31 mouse cellular contexts compared by ENCODE assay signal in the genomic region with DNA sequence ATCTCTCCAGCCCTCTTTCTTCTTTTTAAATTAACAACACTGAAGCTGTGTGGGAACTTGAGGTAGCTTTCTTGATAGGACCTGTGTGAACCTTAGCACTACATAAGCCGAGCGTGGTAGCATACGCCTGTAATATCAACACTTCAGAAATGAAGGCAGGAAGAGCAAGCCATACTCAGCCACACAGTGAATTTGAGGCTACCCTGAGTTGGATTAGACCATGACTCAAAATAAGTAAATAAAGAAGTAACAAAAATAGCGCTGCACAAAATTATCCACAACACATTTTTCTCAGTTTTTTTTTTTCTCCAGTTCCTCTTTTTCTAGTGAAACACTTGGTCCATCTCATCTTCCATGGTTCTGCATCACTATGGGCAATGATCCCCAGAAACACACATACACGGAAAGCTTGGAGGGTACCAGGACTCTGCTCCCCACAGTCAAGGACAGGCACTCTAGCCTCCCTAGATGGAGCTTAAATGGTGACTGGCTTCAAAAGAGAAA. TPM values are rescaled to one million over a fixed set of nuclear protein-coding genes. Genes with fewer than 3 reads are reported as not detected.
"Had no signal": no experiment of that assay in that cellular context is flagged by ENCODE, and none has a peak within 500 bp of the region (broad histone marks: within the 10 kb centered on the region; RNA-seq: fewer than 3 reads in every experiment).

No protein-coding gene starts in this region.

- H3K4me3 ChIP-seq: left cerebral cortex, adult 2 months; liver, embryonic 13.5 days; midbrain, embryonic 12.5 days; midbrain, embryonic 15.5 days; myocyte; neural tube, embryonic 13.5 days had no signal

- H3K9me3 ChIP-seq: liver, embryonic 13.5 days; midbrain, embryonic 12.5 days; midbrain, embryonic 15.5 days; neural tube, embryonic 13.5 days had no signal

- H3K4me1 ChIP-seq: midbrain, embryonic 12.5 days; midbrain, embryonic 15.5 days; neural tube, embryonic 13.5 days had no signal

- H3K27me3 ChIP-seq: liver, embryonic 13.5 days; midbrain, embryonic 12.5 days; midbrain, embryonic 15.5 days; neural tube, embryonic 13.5 days had no signal

- H3K9ac ChIP-seq: liver, embryonic 13.5 days; midbrain, embryonic 12.5 days; midbrain, embryonic 15.5 days; neural tube, embryonic 13.5 days had no signal

- H3K36me3 ChIP-seq: midbrain, embryonic 15.5 days had no signal

- H3K4me2 ChIP-seq: liver, embryonic 13.5 days; midbrain, embryonic 12.5 days; midbrain, embryonic 15.5 days; neural tube, embryonic 13.5 days had no signal

- H3K27ac ChIP-seq: kidney, postnatal 0 days; left cerebral cortex, adult 2 months; liver, embryonic 13.5 days; midbrain, embryonic 12.5 days; midbrain, embryonic 15.5 days; neural tube, embryonic 13.5 days had no signal

- ATAC-seq: midbrain, embryonic 15.5 days had no signal

- DNase-seq: kidney, postnatal 4 days; liver, embryonic 13.5 days; lung, adult 2 months; lung, postnatal 14 days; lung, postnatal 4 days; retina, postnatal 1 day; thymus, adult 18-20 months; thymus, postnatal 36 days had no signal

RNA-seq across cellular contexts. Expression of a gene that starts 57.7 kb away (rescaled TPM):
- total RNA-seq: layer of hippocampus, adult 18-20 months; layer of hippocampus, postnatal 14 days; left cerebral cortex, adult 2 months; left cerebral cortex, postnatal 10 days; left cerebral cortex, postnatal 36 days; liver, adult 2 months; megakaryocyte, adult 5-6 weeks; monocyte, adult 5-6 weeks; neutrophil, adult 5-6 weeks had no signal
- polyA plus RNA-seq: kidney, embryonic 14.5 days; kidney, postnatal 0 days; limb, embryonic 11.5 days; limb, embryonic 14.5 days; liver, adult 2 months; liver, embryonic 13.5 days; liver, embryonic 16.5 days; lung, adult 2 months; lung, embryonic 16.5 days; midbrain, embryonic 12.5 days; midbrain, embryonic 15.5 days; myocyte; neural tube, embryonic 13.5 days; small intestine, adult 2 months; spleen, adult 2 months; stomach, embryonic 16.5 days; urinary bladder, adult 2 months had no signal
